Mouse (Mus musculus): ENCODE measurements around the gene Psmd10. TPM values are rescaled to one million over a fixed set of nuclear protein-coding genes. Genes with fewer than 3 reads are reported as not detected.

The Psmd10 gene
- polyA plus RNA-seq, 1 experiment from 2014 or later, result 47.0 TPM

DNA sequence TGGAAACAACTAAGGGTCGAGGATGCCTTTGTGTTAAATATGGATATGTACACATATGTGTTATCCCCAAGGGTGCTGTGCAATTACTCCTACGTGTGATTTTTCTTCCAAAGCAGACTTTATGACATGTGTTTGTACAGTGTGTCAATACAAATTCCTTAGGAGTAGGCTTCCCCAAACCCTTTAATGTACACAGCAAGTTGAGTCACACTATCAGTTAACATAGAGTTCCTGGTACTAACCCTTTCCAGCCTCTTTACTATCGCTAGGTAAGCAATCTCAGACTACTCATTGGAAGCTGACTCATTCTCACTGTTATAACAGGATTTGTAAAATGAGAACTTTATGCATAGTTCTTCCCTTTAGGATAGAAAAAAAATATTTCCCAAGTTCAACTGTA lies 53.0 kb downstream of the Psmd10 start:
- Histone ChIP-seq H3K4me1 (ENCODE audit: control insufficient read depth, insufficient read depth, low read length) (no peaks in the 10 kb centered on the region), H3K9me3 (ENCODE audit: control insufficient read depth, low read length) (no peaks in the 10 kb centered on the region), H3K4me2 (ENCODE audit: low read length) (no peak overlapping the region), H3K9ac (replicated peaks; ENCODE audit: low read length) (no peak overlapping the region), H3K4me3 (replicated peaks; ENCODE audit: low read depth, low read length) (no peak overlapping the region), H3K27ac (replicated peaks; ENCODE audit: low read depth, low read length) (no peak overlapping the region), H3K27me3 (ENCODE audit: control insufficient read depth, insufficient read depth, low read length) (0 out of 2 replicates have a peak, but pooled peaks cover 6% of the 10 kb centered on the region), H3K36me3 (ENCODE audit: control insufficient read depth, insufficient read depth, low read length) (no peaks in the 10 kb centered on the region)
- 83% methylated on average over 3 of the region's 3 CpGs for WGBS
- DNase-seq (no peak), ATAC-seq (ENCODE audit: low FRiP score, low TSS enrichment) (no peak)

Other genes with a start within 250 kb of the Psmd10 start
- not detected in 2 replicates for gene Tex13b, start 143.3 kb downstream of the Psmd10 start, polyA plus RNA-seq (2014; fragmentation: Nextera tagmentation; extraction: Ambion mirVana)
- 0.11 TPM in 1 of 2 replicates, not detected in the other for gene Vsig1, start 49.1 kb downstream of the Psmd10 start, polyA plus RNA-seq (2014; fragmentation: Nextera tagmentation; extraction: Ambion mirVana)
- 9.3 and 11.1 TPM in 2 replicates for gene Atg4a, start 179 bp upstream of the Psmd10 start, polyA plus RNA-seq (2014; fragmentation: Nextera tagmentation; extraction: Ambion mirVana)